Mouse (Mus musculus): ENCODE measurements at regions not wholly inside any gene's neighbourhood (a gene's known extent, or its start where the extent isn't known, plus 50 kb on each side); places are given as distances from the start of the nearest gene placed in this dataset.
A peak's percentile ranks its signal among the peaks of the same experiment; 100 is the strongest.

- ATAC-seq (ENCODE audit: low FRiP score, low read depth), result no peak
- Histone ChIP-seq H3K4me2 (replicated peaks) (no peak overlapping the region), H3K4me3 (no peak overlapping the region), H3K27me3 (replicated peaks) (no peaks in the 10 kb centered on the region), H3K36me3 (no peaks in the 10 kb centered on the region), H3K27ac (no peak overlapping the region), H3K9me3 (no peaks in the 10 kb centered on the region), H3K9ac (no peak overlapping the region), H3K4me1 (no peaks in the 10 kb centered on the region)
- WGBS, result 93% methylated on average over 6 of the region's 6 CpGs
These were observed 176.9 kb downstream of the Gm19410 start for GRCm38 (mm10) chr8:35942515-35942914.

- no peak for ATAC-seq (ENCODE audit: low FRiP score, low read depth)
- Histone ChIP-seq H3K27ac (no peak overlapping the region), H3K9me3 (no peaks in the 10 kb centered on the region), H3K4me3 (no peak overlapping the region), H3K4me1 (no peaks in the 10 kb centered on the region), H3K27me3 (replicated peaks) (no peaks in the 10 kb centered on the region), H3K9ac (no peak overlapping the region), H3K36me3 (no peaks in the 10 kb centered on the region), H3K4me2 (replicated peaks) (no peak overlapping the region)
- 86% methylated on average over 3 of the region's 3 CpGs for WGBS
These were observed 178.1 kb downstream of the Gm19410 start for GRCm38 (mm10) chr8:35943686-35944085.

- WGBS, result 81% methylated on average over 4 of the region's 4 CpGs
- H3K4me2 ChIP-seq (replicated peaks), result no peak overlapping the region
- no peaks in the 10 kb centered on the region for H3K9me3 ChIP-seq
- no peak for ATAC-seq (ENCODE audit: low FRiP score, low read depth)
- no peak overlapping the region for H3K4me3 ChIP-seq
- H3K4me1 ChIP-seq, result no peaks in the 10 kb centered on the region
- H3K9ac ChIP-seq, result no peak overlapping the region
- no peaks in the 10 kb centered on the region for H3K36me3 ChIP-seq
- no peak overlapping the region for H3K27ac ChIP-seq
- H3K27me3 ChIP-seq (replicated peaks), result no peaks in the 10 kb centered on the region
These were observed 178.9 kb downstream of the Gm19410 start for GRCm38 (mm10) chr8:35944461-35944860.

- no peak overlapping the region for H3K4me2 ChIP-seq (replicated peaks)
- no peaks in the 10 kb centered on the region for H3K36me3 ChIP-seq
- H3K27me3 ChIP-seq (replicated peaks), result no peaks in the 10 kb centered on the region
- H3K27ac ChIP-seq, result no peak overlapping the region
- no peaks in the 10 kb centered on the region for H3K4me1 ChIP-seq
- H3K9ac ChIP-seq, result no peak overlapping the region
- H3K9me3 ChIP-seq, result no peaks in the 10 kb centered on the region
- no peak for ATAC-seq (ENCODE audit: low FRiP score, low read depth)
- WGBS, result 62% methylated on average over 1 of the region's 1 CpGs
- H3K4me3 ChIP-seq, result no peak overlapping the region
These were observed 180.9 kb downstream of the Gm19410 start for GRCm38 (mm10) chr8:35946539-35946940.

GRCm38 (mm10) chr8:35948146-35948545 lies 182.6 kb downstream of the Gm19410 start:
- no peak for ATAC-seq (ENCODE audit: low FRiP score, low read depth)
- Histone ChIP-seq H3K27ac (no peak overlapping the region), H3K4me3 (no peak overlapping the region), H3K4me1 (no peaks in the 10 kb centered on the region), H3K27me3 (replicated peaks) (no peaks in the 10 kb centered on the region), H3K9me3 (no peaks in the 10 kb centered on the region), H3K36me3 (no peaks in the 10 kb centered on the region), H3K9ac (no peak overlapping the region), H3K4me2 (replicated peaks) (no peak overlapping the region)
- WGBS, result 78% methylated on average over 2 of the region's 2 CpGs

GRCm38 (mm10) chr8:35948751-35949183 lies 183.2 kb downstream of the Gm19410 start:
- Histone ChIP-seq H3K9ac (no peak overlapping the region), H3K36me3 (no peaks in the 10 kb centered on the region), H3K9me3 (no peaks in the 10 kb centered on the region), H3K27me3 (replicated peaks) (no peaks in the 10 kb centered on the region), H3K4me1 (no peaks in the 10 kb centered on the region), H3K4me3 (no peak overlapping the region), H3K4me2 (replicated peaks) (no peak overlapping the region), H3K27ac (no peak overlapping the region)
- 44% methylated on average over 9 of the region's 9 CpGs for WGBS
- ATAC-seq (ENCODE audit: low FRiP score, low read depth), result no peak

- H3K4me1 ChIP-seq, result peaks cover 8% of the 10 kb centered on the region; the same call in 1 of the 2 replicates
- H3K9ac ChIP-seq, result no peak overlapping the region
- no peaks in the 10 kb centered on the region for H3K36me3 ChIP-seq
- 98% methylated on average over 2 of the region's 2 CpGs for WGBS
- H3K27ac ChIP-seq, result no peak overlapping the region
- no peaks in the 10 kb centered on the region for H3K27me3 ChIP-seq (replicated peaks)
- ATAC-seq (ENCODE audit: low FRiP score, low read depth), result no peak
- H3K4me3 ChIP-seq, result no peak overlapping the region
- H3K4me2 ChIP-seq (replicated peaks), result no peak overlapping the region
- no peaks in the 10 kb centered on the region for H3K9me3 ChIP-seq
These were observed 189.9 kb downstream of the Gm19410 start for GRCm38 (mm10) chr8:35955506-35955905.

GRCm38 (mm10) chr8:35956319-35956718 lies 190.7 kb downstream of the Gm19410 start:
- Histone ChIP-seq H3K36me3 (no peaks in the 10 kb centered on the region), H3K9ac (no peak overlapping the region), H3K9me3 (no peaks in the 10 kb centered on the region), H3K27ac (no peak overlapping the region), H3K4me1 (peaks cover 14% of the 10 kb centered on the region; the same call in 1 of the 2 replicates), H3K4me2 (replicated peaks) (no peak overlapping the region), H3K4me3 (no peak overlapping the region), H3K27me3 (replicated peaks) (no peaks in the 10 kb centered on the region)
- ATAC-seq (ENCODE audit: low FRiP score, low read depth), result no peak
- WGBS, result 36% methylated on average over 2 of the region's 2 CpGs

GRCm38 (mm10) chr8:35959201-35959600 lies 193.6 kb downstream of the Gm19410 start:
- no peak for ATAC-seq (ENCODE audit: low FRiP score, low read depth)
- no peak overlapping the region for H3K27ac ChIP-seq

GRCm38 (mm10) chr8:35960867-35961614 lies 195.5 kb downstream of the Gm19410 start:
- Histone ChIP-seq H3K36me3 (no peaks in the 10 kb centered on the region), H3K9ac (no peak overlapping the region), H3K27me3 (replicated peaks) (no peaks in the 10 kb centered on the region), H3K4me1 (peaks cover 14% of the 10 kb centered on the region; the same call in 1 of the 2 replicates), H3K9me3 (no peaks in the 10 kb centered on the region), H3K27ac (no peak overlapping the region), H3K4me3 (no peak overlapping the region), H3K4me2 (replicated peaks) (no peak overlapping the region)
- ATAC-seq (ENCODE audit: low FRiP score, low read depth), result 0 out of 2 replicates have a peak, but pooled peaks have one; percentile 50
- WGBS, result 74% methylated on average over 9 of the region's 9 CpGs

More at GRCm38 (mm10) chr8:35959201-35959600, 193.6 kb downstream of the Gm19410 start:
- no peak overlapping the region for H3K4me2 ChIP-seq (replicated peaks)
- H3K36me3 ChIP-seq, result no peaks in the 10 kb centered on the region
- H3K4me3 ChIP-seq, result no peak overlapping the region
- H3K9me3 ChIP-seq, result no peaks in the 10 kb centered on the region
- no peak overlapping the region for H3K9ac ChIP-seq
- peaks cover 14% of the 10 kb centered on the region; the same call in 1 of the 2 replicates for H3K4me1 ChIP-seq
- H3K27me3 ChIP-seq (replicated peaks), result no peaks in the 10 kb centered on the region
- 71% methylated on average over 4 of the region's 4 CpGs for WGBS

- no peak overlapping the region for H3K27ac ChIP-seq
- no peak for ATAC-seq (ENCODE audit: low FRiP score, low read depth)
- no peak overlapping the region for H3K4me2 ChIP-seq (replicated peaks)
- H3K36me3 ChIP-seq, result no peaks in the 10 kb centered on the region
- H3K4me3 ChIP-seq, result no peak overlapping the region
- H3K4me1 ChIP-seq, result peaks cover 8% of the 10 kb centered on the region; the same call in 1 of the 2 replicates
- no peaks in the 10 kb centered on the region for H3K9me3 ChIP-seq
- WGBS, result 59% methylated on average over 20 of the region's 20 CpGs
- no peaks in the 10 kb centered on the region for H3K27me3 ChIP-seq (replicated peaks)
- H3K9ac ChIP-seq, result no peak overlapping the region
These were observed 196.1 kb downstream of the Gm19410 start for GRCm38 (mm10) chr8:35961615-35962220.

GRCm38 (mm10) chr8:35964932-35965331 lies 199.3 kb downstream of the Gm19410 start:
- no peak overlapping the region for H3K27ac ChIP-seq
- H3K36me3 ChIP-seq, result no peaks in the 10 kb centered on the region
- H3K9ac ChIP-seq, result no peak overlapping the region
- no peaks in the 10 kb centered on the region for H3K9me3 ChIP-seq
- H3K27me3 ChIP-seq (replicated peaks), result no peaks in the 10 kb centered on the region
- 76% methylated on average over 1 of the region's 1 CpGs for WGBS
- no peak overlapping the region for H3K4me3 ChIP-seq
- ATAC-seq (ENCODE audit: low FRiP score, low read depth), result no peak
- H3K4me2 ChIP-seq (replicated peaks), result no peak overlapping the region
- peaks cover 6% of the 10 kb centered on the region; the same call in 1 of the 2 replicates for H3K4me1 ChIP-seq

All from neural tube, embryonic 12.5 days (tissue).